Mouse (Mus musculus): ENCODE measurements at regions not wholly inside any gene's neighbourhood (a gene's known extent, or its start where the extent isn't known, plus 50 kb on each side); places are given as distances from the start of the nearest gene placed in this dataset.
A peak's percentile ranks its signal among the peaks of the same experiment; 100 is the strongest.

DNA sequence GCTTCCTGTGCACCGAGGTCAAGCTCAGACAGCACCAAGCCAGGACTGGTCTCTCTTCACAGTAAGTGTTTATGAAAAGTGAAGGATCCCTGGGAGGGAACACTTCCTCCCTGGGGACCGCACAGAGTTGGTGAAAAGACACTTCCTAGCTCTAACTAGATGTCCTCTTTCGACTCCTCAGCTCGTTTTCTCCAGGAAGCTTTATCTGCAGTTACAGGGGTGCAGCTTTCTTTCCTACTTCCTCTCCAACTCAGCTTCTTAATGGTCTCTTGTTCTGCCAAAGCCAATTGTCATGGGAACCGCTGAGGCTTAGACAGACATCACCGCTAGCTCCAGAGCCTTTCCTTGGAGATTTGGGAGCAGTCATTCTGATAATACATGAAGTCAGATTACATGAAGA, 53.0 kb upstream of the Rbm15 start:
- TF ChIP-seq NELFE (IDR thresholded peaks at IDR 0.05; ENCODE audit: low read depth, low read length) (no peak), CTCF (IDR thresholded peaks at IDR 0.05 in 2 of 3, conservative IDR thresholded peaks at IDR 0.05 in 1 of 3; ENCODE audit: control insufficient read depth in 1 of 3, insufficient read depth in 1 of 3, low read depth in 2 of 3, low read length in 3 of 3, poor library complexity in 1 of 3, severe bottlenecking in 1 of 3) (no peak), CHD2 (IDR thresholded peaks at IDR 0.05; ENCODE audit: low read length) (no peak), MYC (IDR thresholded peaks at IDR 0.05; ENCODE audit: low read depth, low read length) (no peak), POLR2A (IDR thresholded peaks at IDR 0.05; ENCODE audit: control insufficient read depth in 1 of 2, insufficient read depth in 1 of 2, low read depth in 1 of 2, low read length in 2 of 2, poor library complexity in 1 of 2) (no peak), EP300 (IDR thresholded peaks at IDR 0.05; ENCODE audit: low read depth in 1 of 2, low read length in 2 of 2) (peak; percentile 66 to 79), KAT2A (conservative IDR thresholded peaks at IDR 0.05; ENCODE audit: low read depth, low read length) (no peak), UBTF (IDR thresholded peaks at IDR 0.05; ENCODE audit: borderline replicate concordance, insufficient read depth, low read depth, low read length) (no peak), MAX (IDR thresholded peaks at IDR 0.05; ENCODE audit: low read length) (no peak), GATA1 (IDR thresholded peaks at IDR 0.05; ENCODE audit: low read depth, low read length) (peak; percentile 64)

Measured in MEL (cell line).